Mouse (Mus musculus) cortical plate, adult 2 months (tissue): ENCODE measurements at regions not wholly inside any gene's neighbourhood (a gene's known extent, or its start where the extent isn't known, plus 50 kb on each side); places are given as distances from the start of the nearest gene placed in this dataset.

Source experiments
- CTCF ChIP-seq: fragments of 200-500 bp; IDR thresholded peaks from 2 replicates; pipeline ENCODE4 v1.5.1; 2011; ENCODE audit warnings: mild to moderate bottlenecking, control low read depth, low read length; ENCODE audit not compliant: insufficient read depth; ENCODE audit errors: extremely low read depth
- POLR2A ChIP-seq: fragments of 200-500 bp; IDR thresholded peaks from 2 replicates; pipeline ENCODE4 v1.6.1; 2011; ENCODE audit warnings: mild to moderate bottlenecking, low read length, control low read depth; ENCODE audit not compliant: insufficient read depth; ENCODE audit errors: extremely low read depth

DNA sequence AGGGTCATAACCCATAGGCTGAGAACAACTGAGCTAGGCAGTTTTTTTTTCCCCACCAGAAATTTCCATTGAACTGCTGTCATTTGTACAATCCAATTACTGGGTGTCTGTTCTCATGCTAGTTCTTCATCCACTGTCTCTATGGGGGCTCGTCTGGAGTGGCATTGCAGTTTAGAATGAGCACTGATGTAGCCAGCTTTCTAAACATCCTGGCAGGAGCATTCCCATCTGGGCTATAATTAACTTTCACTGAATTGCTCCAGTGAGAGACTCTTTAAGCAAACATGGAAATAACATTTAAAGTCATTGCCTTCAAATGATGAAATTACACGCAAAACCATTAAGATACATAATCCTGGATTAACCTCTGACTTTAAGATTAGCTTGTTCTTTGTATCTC, 633.1 kb upstream of the Fam98a start:
- TF ChIP-seq CTCF (no peak), POLR2A (no peak)
